Mouse (Mus musculus) intestine, embryonic 15.5 days (tissue): ENCODE measurements around the gene Pkig. TPM values are rescaled to one million over a fixed set of nuclear protein-coding genes. Genes with fewer than 3 reads are reported as not detected.

Experiments used
- ATAC-seq: fragments of 200-750 bp; cut with Nextera tagmentation; 2 replicates; pipeline ENCODE4 v1.8.0; 2017; ENCODE audit warnings: moderate TSS enrichment, moderate library complexity
- H3K27ac ChIP-seq: fragments of 300-500 bp; sonication (generic); 2 replicates; pipeline ENCODE4 v1.5.1; 2015; ENCODE audit warnings: mild to moderate bottlenecking, inconsistent platforms
- H3K27me3 ChIP-seq: fragments of 300-500 bp; sonication (generic); replicated peaks from 2 replicates; pipeline ENCODE4 v1.6.1; 2015; ENCODE audit warnings: inconsistent platforms
- H3K36me3 ChIP-seq: fragments of 300-500 bp; sonication (generic); 2 replicates; pipeline ENCODE4 v1.6.1; 2015; ENCODE audit warnings: inconsistent platforms
- H3K4me1 ChIP-seq: fragments of 300-500 bp; sonication (generic); replicated peaks from 2 replicates; pipeline ENCODE4 v1.6.1; 2015; ENCODE audit warnings: inconsistent platforms
- H3K4me2 ChIP-seq: fragments of 300-500 bp; sonication (generic); replicated peaks from 2 replicates; pipeline ENCODE4 v1.6.1; 2015; ENCODE audit warnings: mild to moderate bottlenecking, inconsistent platforms
- H3K4me3 ChIP-seq: fragments of 300-500 bp; sonication (generic); replicated peaks from 2 replicates; pipeline ENCODE4 v1.5.1; 2015; ENCODE audit warnings: inconsistent platforms
- H3K9ac ChIP-seq: fragments of 300-500 bp; sonication (generic); 2 replicates; pipeline ENCODE4 v1.6.1; 2015; ENCODE audit warnings: inconsistent platforms
- H3K9me3 ChIP-seq: fragments of 300-500 bp; sonication (generic); 2 replicates; pipeline ENCODE4 v1.6.1; 2016; ENCODE audit warnings: inconsistent platforms
- WGBS: fragments of 180-500 bp; shearing (Covaris S2); methylation state at CpG from one replicate; pipeline ENCODE4 v1.1.7; 2015; 5-methylcytosine and 5-hydroxymethylcytosine counted together
- polyA plus RNA-seq: library from polyadenylated mRNA; unstranded; fragments of >200 nt; fragmentation: Nextera tagmentation; extraction: Ambion mirVana; gene quantifications from 2 replicates; pipeline ENCODE4 v1.2.1, GENCODE M21; 2015

Pkig gene
- 113 and 122 TPM in 2 replicates for polyA plus RNA-seq

DNA sequence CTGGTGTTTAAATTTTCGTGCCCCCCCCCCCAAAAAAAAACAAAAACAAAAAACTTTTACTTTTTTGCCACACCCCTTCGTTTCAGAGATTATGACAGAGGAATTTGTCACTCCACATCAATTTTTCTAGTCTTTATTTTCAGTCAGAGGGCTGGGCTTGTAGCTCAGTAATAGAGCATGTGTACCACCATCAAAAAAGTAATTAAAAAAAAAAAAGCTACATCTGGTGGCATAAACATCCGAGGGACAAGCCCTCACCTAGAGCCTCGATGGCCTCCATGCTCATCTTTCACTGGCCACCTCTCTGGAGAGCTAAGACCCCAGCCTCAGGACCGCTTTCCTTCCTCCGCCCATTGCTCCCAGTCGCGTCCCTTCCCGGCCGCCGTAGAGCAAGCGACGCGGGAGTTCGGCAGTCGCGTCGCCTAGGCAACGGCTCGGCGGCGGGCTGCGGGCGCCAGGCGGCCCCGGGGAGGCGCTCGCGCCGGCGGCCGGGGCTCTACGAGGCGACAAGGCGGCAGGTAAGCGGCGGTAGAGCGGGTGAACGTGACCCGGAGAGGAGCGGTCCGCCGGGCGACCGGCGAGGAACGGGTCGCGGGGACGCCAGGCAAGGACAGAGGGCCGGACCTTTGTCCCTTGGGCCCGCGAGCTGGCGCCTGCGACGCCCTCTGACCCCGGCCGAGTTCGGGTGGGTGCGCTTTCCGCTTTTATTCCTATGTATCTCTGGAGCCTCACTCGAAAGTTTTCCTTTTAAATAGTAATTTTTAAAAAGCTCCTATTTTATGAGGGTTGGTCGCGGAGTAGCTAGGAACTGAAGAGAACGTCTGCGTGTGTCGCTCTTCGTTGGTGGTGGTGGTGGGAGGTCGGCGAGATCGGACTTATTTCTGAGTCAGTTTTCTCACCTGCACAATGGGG is at the start of gene Pkig:
Pkig (plus strand) TSS at position 412 of the 912 bp plus-strand sequence.
- H3K4me2 ChIP-seq: peak within 1 kb of the TSS; percentile 65
- no peaks in the 10 kb centered on the region for H3K36me3 ChIP-seq
- 0 out of 2 replicates have a peak, but pooled peaks cover 4% of the 10 kb centered on the region for H3K4me1 ChIP-seq
- H3K27me3 ChIP-seq: no peaks in the 10 kb centered on the region
- peak; percentile 92 for ATAC-seq
- no peaks in the 10 kb centered on the region for H3K9me3 ChIP-seq
- peak within 1 kb of the TSS; percentile 79 for H3K27ac ChIP-seq
- H3K9ac ChIP-seq: peak within 1 kb of the TSS; percentile 78
- WGBS: under 1% methylated on average over 70 of the region's 71 CpGs
- peak within 1 kb of the TSS; percentile 76 for H3K4me3 ChIP-seq

GRCm38 (mm10) chr2:163609281-163609975 is 48.8 kb upstream of the Pkig start:
- Histone ChIP-seq H3K27me3 (no peaks in the 10 kb centered on the region), H3K9ac (0 out of 2 replicates have a peak overlapping the region, but pooled peaks have one; percentile 8), H3K4me1 (peaks cover 8% of the 10 kb centered on the region), H3K4me3 (no peak overlapping the region), H3K9me3 (no peaks in the 10 kb centered on the region), H3K27ac (peak overlapping the region; percentile 36; the same call in 1 of the 2 replicates), H3K4me2 (no peak overlapping the region), H3K36me3 (peaks cover 22% of the 10 kb centered on the region)
- 0 out of 2 replicates have a peak, but pooled peaks have one; percentile 28 for ATAC-seq
- WGBS: 62% methylated on average over 12 of the region's 12 CpGs

DNA sequence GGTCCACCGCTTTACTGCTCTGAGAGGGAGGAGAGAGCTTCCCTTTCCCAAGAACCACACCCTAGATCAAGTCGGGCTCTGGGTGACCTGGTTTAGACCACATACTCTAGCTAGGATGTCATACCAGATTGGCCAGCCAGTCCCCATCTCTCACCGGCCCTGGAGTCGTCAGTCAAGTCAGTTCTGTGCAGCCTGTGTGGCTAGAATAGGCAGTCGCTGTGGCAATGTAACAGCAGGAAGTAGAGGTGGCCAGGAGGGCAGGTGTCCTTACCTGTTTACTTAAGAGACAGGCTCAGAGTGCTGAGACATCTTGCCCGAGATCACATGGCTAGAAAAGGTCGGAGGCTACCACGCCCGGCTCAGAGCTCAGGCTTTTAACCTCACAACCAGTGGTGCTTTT is 47.0 kb upstream of the Pkig start:
- ATAC-seq: peak; percentile 75
- WGBS: 65% methylated on average over 9 of the region's 9 CpGs
- Histone ChIP-seq H3K27ac (no peak overlapping the region), H3K9ac (no peak overlapping the region), H3K9me3 (no peaks in the 10 kb centered on the region), H3K4me3 (no peak overlapping the region), H3K27me3 (no peaks in the 10 kb centered on the region), H3K4me2 (no peak overlapping the region), H3K36me3 (peaks cover 31% of the 10 kb centered on the region), H3K4me1 (peaks cover 12% of the 10 kb centered on the region)

DNA sequence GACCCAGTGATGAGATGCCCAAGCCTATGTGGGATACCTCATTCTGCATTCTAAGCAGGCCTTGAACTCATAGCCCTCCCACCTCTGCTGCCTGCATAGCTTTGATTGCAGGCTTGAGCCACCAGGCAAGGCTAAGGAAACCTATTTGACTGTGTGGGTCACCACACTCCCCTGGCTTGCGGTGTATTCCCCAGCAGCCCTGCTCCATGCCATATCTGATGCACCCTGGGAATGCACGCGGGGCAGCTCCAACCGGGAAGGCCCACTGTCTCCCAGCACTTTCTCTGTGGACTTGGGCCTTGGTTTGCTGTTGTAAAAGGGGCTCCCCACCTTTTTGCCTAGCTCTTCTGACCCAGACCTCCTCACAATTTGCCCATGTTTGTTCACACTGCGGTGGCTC is 45.0 kb upstream of the Pkig start:
- no peak for ATAC-seq
- Histone ChIP-seq H3K9ac (no peak overlapping the region), H3K4me2 (no peak overlapping the region), H3K4me3 (no peak overlapping the region), H3K36me3 (peaks cover 27% of the 10 kb centered on the region), H3K27me3 (no peaks in the 10 kb centered on the region), H3K4me1 (peaks cover 9% of the 10 kb centered on the region; the same call in 1 of the 2 replicates), H3K27ac (no peak overlapping the region), H3K9me3 (no peaks in the 10 kb centered on the region)
- 94% methylated on average over 5 of the region's 5 CpGs for WGBS

DNA sequence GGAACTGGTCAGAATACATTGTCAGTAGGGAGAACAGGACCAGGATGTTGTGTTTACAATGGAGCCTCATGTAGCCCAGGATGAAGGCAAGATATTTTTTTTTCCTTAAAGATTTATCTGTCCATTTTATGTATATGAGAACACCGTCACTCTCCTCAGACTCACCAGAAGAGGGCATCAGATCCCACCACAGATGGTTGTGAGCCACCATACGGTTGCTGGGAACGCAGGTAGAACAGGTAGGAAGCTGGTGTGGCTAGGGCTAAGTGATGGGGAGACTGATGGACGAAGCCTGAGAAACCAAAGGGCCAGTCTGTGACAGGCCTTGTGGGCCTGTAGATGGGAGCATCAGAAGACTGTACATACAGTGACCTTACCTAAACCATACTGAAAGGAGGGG is 44.2 kb upstream of the Pkig start:
- 94% methylated on average over 4 of the region's 4 CpGs for WGBS
- Histone ChIP-seq H3K27me3 (no peaks in the 10 kb centered on the region), H3K4me1 (peaks cover 9% of the 10 kb centered on the region; the same call in 1 of the 2 replicates), H3K9ac (no peak overlapping the region), H3K36me3 (peaks cover 27% of the 10 kb centered on the region), H3K9me3 (no peaks in the 10 kb centered on the region), H3K27ac (no peak overlapping the region), H3K4me2 (no peak overlapping the region), H3K4me3 (no peak overlapping the region)
- no peak for ATAC-seq

DNA sequence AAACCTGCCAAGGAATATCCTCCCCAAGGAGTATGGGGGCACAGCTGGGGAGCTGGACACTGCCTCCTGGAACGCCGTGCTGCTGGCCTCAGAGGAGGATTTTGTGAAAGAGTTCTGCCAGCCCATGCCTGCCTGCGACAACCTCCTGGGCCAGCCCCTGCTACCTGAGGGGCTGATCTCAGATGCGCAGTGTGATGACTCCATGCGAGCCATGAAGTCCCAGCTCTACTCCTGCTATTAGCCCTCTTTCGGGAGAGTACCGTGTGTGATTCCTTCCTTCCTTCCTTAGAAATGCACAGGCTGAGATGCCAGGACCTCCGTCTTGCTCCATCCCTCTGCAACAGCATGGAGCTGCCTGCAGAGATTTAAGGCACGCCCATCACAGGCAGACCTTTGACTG is 42.8 kb upstream of the Pkig start:
- Histone ChIP-seq H3K9ac (no peak overlapping the region), H3K27me3 (no peaks in the 10 kb centered on the region), H3K4me2 (no peak overlapping the region), H3K36me3 (peaks cover 25% of the 10 kb centered on the region), H3K27ac (no peak overlapping the region), H3K9me3 (no peaks in the 10 kb centered on the region), H3K4me3 (no peak overlapping the region), H3K4me1 (peaks cover 9% of the 10 kb centered on the region; the same call in 1 of the 2 replicates)
- 90% methylated on average over 9 of the region's 9 CpGs for WGBS
- no peak for ATAC-seq

GRCm38 (mm10) chr2:163615906-163616651 is 42.1 kb upstream of the Pkig start:
- no peaks in the 10 kb centered on the region for H3K9me3 ChIP-seq
- 86% methylated on average over 4 of the region's 4 CpGs for WGBS
- H3K4me3 ChIP-seq: no peak overlapping the region
- H3K4me2 ChIP-seq: no peak overlapping the region
- no peak overlapping the region for H3K9ac ChIP-seq
- no peak for ATAC-seq
- peaks cover 27% of the 10 kb centered on the region for H3K36me3 ChIP-seq
- peaks cover 10% of the 10 kb centered on the region; the same call in 1 of the 2 replicates for H3K4me1 ChIP-seq
- no peak overlapping the region for H3K27ac ChIP-seq
- H3K27me3 ChIP-seq: no peaks in the 10 kb centered on the region

DNA sequence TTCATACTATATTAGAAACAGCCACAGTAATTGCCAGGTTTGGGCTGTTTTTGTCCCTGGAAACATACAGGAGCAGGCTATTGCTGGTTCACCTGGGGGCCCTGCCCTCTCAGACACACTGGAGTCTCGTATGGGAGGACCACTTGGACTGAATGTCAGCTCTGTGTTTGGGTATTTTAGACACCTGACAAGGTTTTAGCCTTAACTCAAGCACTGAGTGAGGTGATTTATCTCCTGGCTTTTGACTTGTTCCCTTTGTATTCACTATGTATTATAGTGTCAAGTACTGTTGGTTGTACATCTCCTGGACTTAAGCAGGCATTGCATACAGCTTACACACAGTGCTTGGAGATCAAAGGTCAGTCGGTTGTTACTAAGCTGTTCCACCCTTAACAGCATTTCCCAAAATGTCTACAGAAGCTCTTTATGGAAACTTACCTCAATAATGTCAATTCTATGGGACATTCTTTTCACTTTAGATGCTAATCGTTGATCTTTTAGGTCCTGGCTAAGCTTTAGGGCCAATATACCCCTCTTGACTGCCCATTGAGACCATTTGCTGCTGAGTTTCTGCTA is 41.4 kb upstream of the Pkig start:
- 81% methylated on average over 3 of the region's 3 CpGs for WGBS
- ATAC-seq: no peak
- H3K36me3 ChIP-seq: peaks cover 28% of the 10 kb centered on the region
- no peaks in the 10 kb centered on the region for H3K27me3 ChIP-seq
- H3K9ac ChIP-seq: no peak overlapping the region
- H3K4me3 ChIP-seq: no peak overlapping the region
- H3K4me2 ChIP-seq: no peak overlapping the region
- H3K9me3 ChIP-seq: no peaks in the 10 kb centered on the region
- peaks cover 12% of the 10 kb centered on the region; the same call in 1 of the 2 replicates for H3K4me1 ChIP-seq
- no peak overlapping the region for H3K27ac ChIP-seq

DNA sequence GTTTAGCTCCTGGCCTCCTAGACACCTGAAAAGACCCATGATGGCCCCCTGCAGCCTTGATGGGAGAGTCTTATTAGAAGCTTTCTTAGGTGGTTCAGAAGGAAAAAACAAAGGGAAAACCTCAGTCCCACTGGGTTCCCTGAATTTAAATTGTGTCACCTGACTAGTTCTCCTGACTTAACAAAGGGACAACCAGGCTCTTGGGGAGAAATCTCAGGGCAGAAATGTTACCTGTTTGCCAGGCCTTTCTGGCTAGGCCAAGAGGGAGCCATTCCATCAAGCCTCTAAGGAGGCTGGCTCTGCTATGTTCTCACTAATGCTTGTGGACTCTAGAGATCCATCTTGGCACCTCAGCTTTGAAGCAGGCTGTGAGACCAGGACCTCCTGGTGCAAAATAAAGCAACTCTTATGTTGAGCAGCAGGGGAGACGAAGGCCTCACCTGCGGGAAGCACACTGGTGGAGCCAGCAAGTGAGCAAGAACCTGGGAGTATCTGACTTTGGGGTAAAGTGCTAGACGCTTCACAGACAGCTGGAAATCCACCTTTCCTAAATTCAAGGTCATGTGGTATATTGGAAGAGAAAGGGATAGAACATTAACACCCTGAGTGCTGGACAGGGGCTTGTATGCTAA is 40.8 kb upstream of the Pkig start:
- no peaks in the 10 kb centered on the region for H3K9me3 ChIP-seq
- no peak for ATAC-seq
- H3K4me1 ChIP-seq: peaks cover 12% of the 10 kb centered on the region; the same call in 1 of the 2 replicates
- no peak overlapping the region for H3K4me3 ChIP-seq
- H3K27me3 ChIP-seq: no peaks in the 10 kb centered on the region
- peaks cover 28% of the 10 kb centered on the region for H3K36me3 ChIP-seq
- H3K4me2 ChIP-seq: no peak overlapping the region
- 79% methylated on average over 3 of the region's 3 CpGs for WGBS
- H3K27ac ChIP-seq: no peak overlapping the region
- H3K9ac ChIP-seq: no peak overlapping the region

DNA sequence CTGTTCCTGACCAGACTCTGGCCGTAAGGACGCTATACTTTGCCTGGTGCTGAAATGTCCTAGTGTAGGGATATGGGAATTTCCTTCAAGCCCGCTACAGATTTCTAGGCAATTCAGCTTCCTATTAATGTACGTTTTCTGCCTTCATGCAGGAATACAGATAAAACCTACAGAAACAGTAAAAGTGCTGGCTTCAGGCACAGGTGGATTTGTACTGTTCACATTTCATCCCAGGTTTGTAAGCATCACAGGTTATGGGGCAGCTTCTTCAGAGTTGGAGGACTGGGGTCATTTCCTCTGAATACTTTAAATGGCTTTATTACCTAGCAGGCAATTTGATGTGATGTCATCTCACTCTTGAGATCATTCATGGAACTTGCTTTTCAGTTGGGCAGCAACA is 40.3 kb upstream of the Pkig start:
- Histone ChIP-seq H3K9ac (no peak overlapping the region), H3K27ac (no peak overlapping the region), H3K36me3 (peaks cover 29% of the 10 kb centered on the region), H3K9me3 (no peaks in the 10 kb centered on the region), H3K4me1 (peaks cover 12% of the 10 kb centered on the region; the same call in 1 of the 2 replicates), H3K4me3 (no peak overlapping the region), H3K4me2 (no peak overlapping the region), H3K27me3 (no peaks in the 10 kb centered on the region)
- no peak for ATAC-seq
- WGBS: 92% methylated on average over 4 of the region's 4 CpGs

GRCm38 (mm10) chr2:163620451-163620850 is 37.7 kb upstream of the Pkig start:
- no peak overlapping the region for H3K9ac ChIP-seq
- no peak overlapping the region for H3K4me3 ChIP-seq
- no peak overlapping the region; the same call in 1 of the 2 replicates for H3K27ac ChIP-seq
- peak; percentile 83 for ATAC-seq
- H3K36me3 ChIP-seq: peaks cover 16% of the 10 kb centered on the region; the same call in 1 of the 2 replicates
- no peaks in the 10 kb centered on the region for H3K9me3 ChIP-seq
- no peaks in the 10 kb centered on the region for H3K27me3 ChIP-seq
- WGBS: 55% methylated on average over 8 of the region's 8 CpGs
- H3K4me1 ChIP-seq: peaks cover 9% of the 10 kb centered on the region; the same call in 1 of the 2 replicates
- H3K4me2 ChIP-seq: no peak overlapping the region
